23 mouse cellular contexts compared by ENCODE assay signal in genomic region chr13:97781637-97782036, GRCm38 (mm10). TPM values are rescaled to one million over a fixed set of nuclear protein-coding genes. Genes with fewer than 3 reads are reported as not detected.
A peak's percentile ranks its signal among the peaks of the same experiment; 100 is the strongest.
DNase-seq lines count a peak whose midpoint lies in the region; ATAC-seq and TF ChIP-seq lines count a peak whose summit lies in the region.
"Had no signal": no experiment of that assay in that cellular context is flagged by ENCODE, and none has a peak within 500 bp of the region (broad histone marks: within the 10 kb centered on the region; RNA-seq: fewer than 3 reads in every experiment).

No protein-coding gene starts in this region.

- H3K4me3 ChIP-seq in heart, embryonic 11.5 days (ENCODE audit: low read depth, low read length) = no peak overlapping the region
- no peak overlapping the region for H3K4me3 ChIP-seq in heart, adult 2 months
- no peak overlapping the region for H3K4me3 ChIP-seq in lung, embryonic 14.5 days (ENCODE audit: low read depth, low read length)
- H3K4me3 ChIP-seq in liver, embryonic 14.5 days (ENCODE audit: insufficient read depth in 1 of 2, low read depth in 2 of 2, low read length in 2 of 2) = no peak overlapping the region
- H3K4me3 ChIP-seq: forebrain, embryonic 15.5 days; heart, embryonic 12.5 days; hindbrain, embryonic 12.5 days; left cerebral cortex, adult 2 months; limb, embryonic 15.5 days; midbrain, embryonic 13.5 days; stomach, embryonic 15.5 days had no signal

- H3K36me3 ChIP-seq in heart, embryonic 11.5 days (ENCODE audit: control insufficient read depth, insufficient read depth, low read length) = no peaks in the 10 kb centered on the region
- no peaks in the 10 kb centered on the region for H3K36me3 ChIP-seq in heart, adult 2 months (ENCODE audit: control insufficient read depth, insufficient read depth, low read length)
- no peaks in the 10 kb centered on the region for H3K36me3 ChIP-seq in lung, embryonic 14.5 days (ENCODE audit: insufficient read depth)
- H3K36me3 ChIP-seq in liver, embryonic 14.5 days (replicated peaks; ENCODE audit: control insufficient read depth, insufficient read depth, low read depth) = no peaks in the 10 kb centered on the region
- H3K36me3 ChIP-seq: forebrain, embryonic 15.5 days; heart, embryonic 12.5 days; hindbrain, embryonic 12.5 days; limb, embryonic 15.5 days; midbrain, embryonic 13.5 days; stomach, embryonic 15.5 days had no signal

- 70% methylated on average over 7 of the region's 7 CpGs for WGBS in heart, embryonic 11.5 days (ENCODE audit: insufficient replicate concordance)
- 75% methylated on average over 7 of the region's 7 CpGs for WGBS in heart, adult 2 months
- 60% methylated on average over 7 of the region's 7 CpGs for WGBS in lung, embryonic 14.5 days
- 72% methylated on average over 7 of the region's 7 CpGs for WGBS in liver, embryonic 14.5 days (ENCODE audit: insufficient replicate concordance)

- no peaks in the 10 kb centered on the region for H3K27me3 ChIP-seq in heart, embryonic 11.5 days (ENCODE audit: control insufficient read depth, insufficient read depth, low read length)
- no peaks in the 10 kb centered on the region for H3K27me3 ChIP-seq in heart, adult 2 months (ENCODE audit: control insufficient read depth, insufficient read depth, low read length)
- no peaks in the 10 kb centered on the region for H3K27me3 ChIP-seq in lung, embryonic 14.5 days (ENCODE audit: insufficient read depth, low read length)
- H3K27me3 ChIP-seq in liver, embryonic 14.5 days (ENCODE audit: control insufficient read depth, insufficient read depth, low read length) = no peaks in the 10 kb centered on the region
- H3K27me3 ChIP-seq: forebrain, embryonic 15.5 days; heart, embryonic 12.5 days; hindbrain, embryonic 12.5 days; limb, embryonic 15.5 days; midbrain, embryonic 13.5 days; stomach, embryonic 15.5 days had no signal

- no peak overlapping the region for H3K27ac ChIP-seq in heart, embryonic 11.5 days (ENCODE audit: low read depth, low read length)
- no peak overlapping the region for H3K27ac ChIP-seq in heart, adult 2 months
- peak overlapping the region; percentile 89 for H3K27ac ChIP-seq in lung, embryonic 14.5 days (ENCODE audit: low read depth)
- peak overlapping the region; percentile 56; the same call in 1 of the 2 replicates for H3K27ac ChIP-seq in liver, embryonic 14.5 days
- H3K27ac ChIP-seq: forebrain, embryonic 15.5 days; hindbrain, embryonic 12.5 days; kidney, postnatal 0 days; left cerebral cortex, adult 2 months; limb, embryonic 15.5 days; midbrain, embryonic 13.5 days; stomach, embryonic 15.5 days had no signal

- intact Hi-C loops in heart, adult 2 months (cut with DNase I) = no loop called here

- no peak for TF ChIP-seq POLR2A in heart, adult 2 months (IDR thresholded peaks at IDR 0.05; ENCODE audit: insufficient read depth, low read depth, low read length)

- H3K4me1 ChIP-seq in heart, embryonic 11.5 days (ENCODE audit: control insufficient read depth, insufficient read depth, low read length) = peaks cover 23% of the 10 kb centered on the region
- H3K4me1 ChIP-seq in heart, adult 2 months (ENCODE audit: control insufficient read depth, insufficient read depth, low read length) = peaks cover 3% of the 10 kb centered on the region
- H3K4me1 ChIP-seq in lung, embryonic 14.5 days (ENCODE audit: insufficient read depth) = peaks cover 44% of the 10 kb centered on the region
- peaks cover 49 to 54% of the 10 kb centered on the region in 2 experiments for H3K4me1 ChIP-seq in liver, embryonic 14.5 days (replicated peaks; ENCODE audit: control insufficient read depth in 2 of 2, insufficient read depth in 2 of 2, low read length in 1 of 2)
- H3K4me1 ChIP-seq: forebrain, embryonic 15.5 days had no signal

- no peaks in the 10 kb centered on the region for H3K9me3 ChIP-seq in heart, embryonic 11.5 days (replicated peaks; ENCODE audit: control insufficient read depth, low read length)
- no peaks in the 10 kb centered on the region for H3K9me3 ChIP-seq in lung, embryonic 14.5 days (ENCODE audit: low read depth, low read length)
- H3K9me3 ChIP-seq in liver, embryonic 14.5 days (ENCODE audit: control insufficient read depth, low read length) = no peaks in the 10 kb centered on the region
- H3K9me3 ChIP-seq: forebrain, embryonic 15.5 days; heart, embryonic 12.5 days; hindbrain, embryonic 12.5 days; limb, embryonic 15.5 days; midbrain, embryonic 13.5 days; stomach, embryonic 15.5 days had no signal

- H3K9ac ChIP-seq in heart, embryonic 11.5 days (ENCODE audit: low read depth, low read length) = no peak overlapping the region
- H3K9ac ChIP-seq in heart, adult 2 months (ENCODE audit: low read depth, low read length) = no peak overlapping the region
- no peak overlapping the region for H3K9ac ChIP-seq in lung, embryonic 14.5 days
- H3K9ac ChIP-seq in liver, embryonic 14.5 days (replicated peaks) = no peak overlapping the region; the same call in 1 of the 2 replicates
- H3K9ac ChIP-seq: forebrain, embryonic 15.5 days; heart, embryonic 12.5 days; hindbrain, embryonic 12.5 days; limb, embryonic 15.5 days; midbrain, embryonic 13.5 days; stomach, embryonic 15.5 days had no signal

- ATAC-seq in heart, embryonic 11.5 days (replicated peaks; ENCODE audit: insufficient number of reproducible peaks, low FRiP score, low TSS enrichment) = no peak
- ATAC-seq in lung, embryonic 14.5 days (ENCODE audit: insufficient read depth) = no peak
- ATAC-seq in liver, embryonic 14.5 days (ENCODE audit: insufficient read depth) = no peak
- ATAC-seq: forebrain, embryonic 15.5 days; midbrain, embryonic 13.5 days had no signal

- no peak for TF ChIP-seq CTCF in heart, adult 2 months (IDR thresholded peaks at IDR 0.05)
- no peak for TF ChIP-seq CTCF in lung, embryonic 14.5 days (IDR thresholded peaks at IDR 0.05; ENCODE audit: low read depth)
- TF ChIP-seq CTCF in liver, embryonic 14.5 days (IDR thresholded peaks at IDR 0.05; ENCODE audit: low read depth) = no peak

- no peaks in the 10 kb centered on the region for H3K79me2 ChIP-seq in heart, adult 2 months (replicated peaks; ENCODE audit: control insufficient read depth, insufficient read depth, low read length)

- TF ChIP-seq EP300 in heart, adult 2 months (IDR thresholded peaks at IDR 0.05; ENCODE audit: insufficient read depth, low read depth, low read length) = no peak
- TF ChIP-seq EP300 in liver, embryonic 14.5 days (IDR thresholded peaks at IDR 0.05; ENCODE audit: low read depth) = no peak

- H3K4me2 ChIP-seq in heart, embryonic 11.5 days = peak overlapping the region; percentile 27
- H3K4me2 ChIP-seq in lung, embryonic 14.5 days = peak overlapping the region; percentile 42; the same call in 1 of the 2 replicates
- H3K4me2 ChIP-seq in liver, embryonic 14.5 days (ENCODE audit: low read depth) = peak overlapping the region; percentile 3; the same call in 1 of the 2 replicates
- H3K4me2 ChIP-seq: forebrain, embryonic 15.5 days; heart, embryonic 12.5 days; hindbrain, embryonic 12.5 days; limb, embryonic 15.5 days; midbrain, embryonic 13.5 days; stomach, embryonic 15.5 days had no signal

- DNase-seq in heart, adult 2 months = no peak
- DNase-seq in lung, embryonic 14.5 days = peak; percentile 55
- no peak for DNase-seq in lung, postnatal 4 days
- DNase-seq in liver, embryonic 14.5 days (ENCODE audit: low read depth in 3 of 3, low spot score in 3 of 3) = no peak
- DNase-seq in lung, postnatal 25 days (ENCODE audit: low spot score) = peak; percentile 76
- DNase-seq in frontal cortex, postnatal 10 days (ENCODE audit: low spot score in 2 of 2) = no peak
- no peak for DNase-seq in right cerebral cortex, postnatal 10 days (ENCODE audit: low spot score in 2 of 2)
- DNase-seq: adrenal gland, postnatal 25 days; cerebellum, adult 9-10 months; gastrocnemius, postnatal 25 days; heart, postnatal 14 days; kidney, adult 18-20 months; right cerebral cortex, postnatal 4 days; thymus, postnatal 36 days had no signal

RNA-seq across cellular contexts. Expression of gene Gm10260, which starts 21.2 kb away (rescaled TPM):
- 1.9 and 3.1 TPM in 2 replicates for polyA plus RNA-seq in heart, embryonic 11.5 days (2014; fragmentation: Nextera tagmentation; extraction: Ambion mirVana)
- 100 to 1,000 TPM; 101 to 117 TPM for total RNA-seq in heart, adult 2 months (2021)
- 0.64 and 3.2 TPM in 2 replicates for polyA plus RNA-seq in heart, adult 2 months (2012; rRNA removed)
- 2.4 and 8.7 TPM in 2 replicates for polyA plus RNA-seq in lung, embryonic 14.5 days (2014; fragmentation: Nextera tagmentation; extraction: Ambion mirVana)
- polyA plus RNA-seq in liver, embryonic 14.5 days (2012; rRNA removed) = 3.7 and 29.6 TPM in 2 replicates
- polyA plus RNA-seq in liver, embryonic 14.5 days (2014; fragmentation: Nextera tagmentation; extraction: Ambion mirVana) = 0.99 and 2.3 TPM in 2 replicates

Comparison
In these comparisons a context has a peak if more than half of its experiments do, and no peak if none do; other contexts are left out.
1. DNase-seq: peak in lung, embryonic 14.5 days (single experiment) and lung, postnatal 25 days (single experiment); none in heart, adult 2 months (0 of 2), lung, postnatal 4 days (0 of 2), liver, embryonic 14.5 days (0 of 3), frontal cortex, postnatal 10 days (0 of 2) and right cerebral cortex, postnatal 10 days (0 of 2).
2. H3K27ac ChIP-seq: peak in lung, embryonic 14.5 days (single experiment) and liver, embryonic 14.5 days (single experiment); none in heart, embryonic 11.5 days (single experiment) and heart, adult 2 months (single experiment).
3. Peak in every context shown above with its lines, with median percentiles within 50 percentile points of each other: H3K4me2 ChIP-seq.